In the genomic region with DNA sequence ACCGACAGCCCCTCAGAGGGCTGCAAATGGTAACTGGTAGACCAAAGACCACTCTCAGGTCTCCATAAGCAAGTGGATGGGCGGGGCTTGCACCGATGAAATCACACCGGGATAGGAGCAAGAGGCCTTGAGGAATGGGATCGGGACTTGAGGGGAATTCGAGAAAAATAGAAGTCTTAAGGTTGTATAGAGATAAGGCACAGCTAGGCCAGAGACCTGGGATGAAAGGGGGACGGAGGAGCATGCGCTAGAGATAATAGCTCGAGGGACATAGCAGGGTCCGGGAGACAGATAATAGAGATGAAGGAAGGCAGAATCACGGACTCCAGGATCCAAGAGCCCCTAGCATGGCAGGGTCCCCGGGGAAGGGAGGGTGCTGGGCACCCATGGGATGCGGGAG, we compare ENCODE assay signal across 8 mouse cellular contexts. TPM values are rescaled to one million over a fixed set of nuclear protein-coding genes. Genes with fewer than 3 reads are reported as not detected.
A peak's percentile ranks its signal among the peaks of the same experiment; 100 is the strongest.
DNase-seq lines count a peak whose midpoint lies in the region; ATAC-seq lines count a peak whose summit lies in the region.

No protein-coding gene starts in this region.

- peak overlapping the region; percentile 84 for H3K4me2 ChIP-seq in heart, embryonic 16.5 days (ENCODE audit: low read depth, low read length)
- H3K4me2 ChIP-seq in forebrain, embryonic 15.5 days (replicated peaks), result peak overlapping the region; percentile 90
- peak overlapping the region; percentile 96 for H3K4me2 ChIP-seq in liver, embryonic 15.5 days
- H3K4me2 ChIP-seq in stomach, embryonic 15.5 days, result peak overlapping the region; percentile 89

- DNase-seq in heart, adult 9 months (ENCODE audit: low spot score in 2 of 2), result no peak
- DNase-seq in R1 (ENCODE audit: low read depth, low spot score), result peak; percentile 77
- no peak for DNase-seq in urinary bladder, postnatal 10 days (ENCODE audit: low spot score)
- DNase-seq in ovary, postnatal 14 days (ENCODE audit: low spot score), result no peak

- ATAC-seq in heart, embryonic 16.5 days (replicated peaks; ENCODE audit: extremely low read depth, insufficient read depth, low FRiP score), result no peak
- 0 out of 2 replicates have a peak, but pooled peaks have one; percentile 3 for ATAC-seq in forebrain, embryonic 15.5 days (replicated peaks)
- ATAC-seq in liver, embryonic 15.5 days (ENCODE audit: insufficient read depth), result peak; percentile 32
- ATAC-seq in stomach, embryonic 15.5 days (ENCODE audit: insufficient read depth, low FRiP score, low read depth), result no peak; the same call in none of the 2 replicates

- no peaks in the 10 kb centered on the region for H3K27me3 ChIP-seq in heart, embryonic 16.5 days (ENCODE audit: control insufficient read depth, insufficient read depth, low read length)
- H3K27me3 ChIP-seq in forebrain, embryonic 15.5 days, result no peaks in the 10 kb centered on the region
- peaks cover 11% of the 10 kb centered on the region for H3K27me3 ChIP-seq in liver, embryonic 15.5 days
- no peaks in the 10 kb centered on the region for H3K27me3 ChIP-seq in stomach, embryonic 15.5 days (replicated peaks)

- H3K36me3 ChIP-seq in heart, embryonic 16.5 days (ENCODE audit: control insufficient read depth, insufficient read depth), result peaks cover 31% of the 10 kb centered on the region
- H3K36me3 ChIP-seq in forebrain, embryonic 15.5 days, result peaks cover 28% of the 10 kb centered on the region
- peaks cover 41% of the 10 kb centered on the region for H3K36me3 ChIP-seq in liver, embryonic 15.5 days (replicated peaks)
- peaks cover 21% of the 10 kb centered on the region for H3K36me3 ChIP-seq in stomach, embryonic 15.5 days

- peaks cover 17% of the 10 kb centered on the region for H3K4me1 ChIP-seq in heart, embryonic 16.5 days (ENCODE audit: control insufficient read depth, insufficient read depth, low read length)
- H3K4me1 ChIP-seq in forebrain, embryonic 15.5 days, result peaks cover 32% of the 10 kb centered on the region
- H3K4me1 ChIP-seq in liver, embryonic 15.5 days (replicated peaks), result peaks cover 34% of the 10 kb centered on the region
- H3K4me1 ChIP-seq in stomach, embryonic 15.5 days, result peaks cover 17% of the 10 kb centered on the region

- H3K4me3 ChIP-seq in heart, embryonic 16.5 days (ENCODE audit: low read length), result peak overlapping the region; percentile 83
- H3K4me3 ChIP-seq in forebrain, embryonic 15.5 days, result peak overlapping the region; percentile 73
- H3K4me3 ChIP-seq in liver, embryonic 15.5 days (replicated peaks), result peak overlapping the region; percentile 94
- H3K4me3 ChIP-seq in stomach, embryonic 15.5 days (replicated peaks), result peak overlapping the region; percentile 97

- no peaks in the 10 kb centered on the region for H3K9me3 ChIP-seq in heart, embryonic 16.5 days (replicated peaks; ENCODE audit: control insufficient read depth, low read length)
- no peaks in the 10 kb centered on the region for H3K9me3 ChIP-seq in forebrain, embryonic 15.5 days
- no peaks in the 10 kb centered on the region for H3K9me3 ChIP-seq in liver, embryonic 15.5 days (replicated peaks)
- H3K9me3 ChIP-seq in stomach, embryonic 15.5 days, result no peaks in the 10 kb centered on the region

- peak overlapping the region; percentile 98 for H3K27ac ChIP-seq in heart, embryonic 16.5 days (ENCODE audit: low read length)
- H3K27ac ChIP-seq in forebrain, embryonic 15.5 days (replicated peaks), result peak overlapping the region; percentile 94
- H3K27ac ChIP-seq in liver, embryonic 15.5 days (replicated peaks), result peak overlapping the region; percentile 96
- peak overlapping the region; percentile 95 for H3K27ac ChIP-seq in stomach, embryonic 15.5 days

- H3K9ac ChIP-seq in heart, embryonic 16.5 days (ENCODE audit: low read length), result peak overlapping the region; percentile 93
- H3K9ac ChIP-seq in forebrain, embryonic 15.5 days (replicated peaks), result peak overlapping the region; percentile 91
- peak overlapping the region; percentile 97 for H3K9ac ChIP-seq in liver, embryonic 15.5 days
- peak overlapping the region; percentile 90 for H3K9ac ChIP-seq in stomach, embryonic 15.5 days

- 2% methylated on average over 13 of the region's 13 CpGs for WGBS in heart, embryonic 16.5 days
- whole genome bisulfite sequencing in forebrain, embryonic 15.5 days, result under 1% methylated on average over 13 of the region's 13 CpGs
- 2% methylated on average over 13 of the region's 13 CpGs for WGBS in liver, embryonic 15.5 days (ENCODE audit: insufficient replicate concordance)
- WGBS in stomach, embryonic 15.5 days, result under 1% methylated on average over 13 of the region's 13 CpGs

RNA-seq across cellular contexts. Expression of a gene that starts 0.8 kb away (rescaled TPM):
- 172 and 176 TPM in 2 replicates for polyA plus RNA-seq in heart, embryonic 16.5 days (2015; fragmentation: Nextera tagmentation; extraction: Ambion mirVana)
- polyA plus RNA-seq in forebrain, embryonic 15.5 days (2015; fragmentation: Nextera tagmentation; extraction: Ambion mirVana), result 508 and 517 TPM in 2 replicates
- 111 and 117 TPM in 2 replicates for polyA plus RNA-seq in liver, embryonic 15.5 days (2015; fragmentation: Nextera tagmentation; extraction: Ambion mirVana)
- 229 and 235 TPM in 2 replicates for polyA plus RNA-seq in stomach, embryonic 15.5 days (2015; fragmentation: Nextera tagmentation; extraction: Ambion mirVana)

RNA-seq across cellular contexts. Expression of a gene that starts 10.8 kb away (rescaled TPM):
- polyA plus RNA-seq in heart, embryonic 16.5 days (2015; fragmentation: Nextera tagmentation; extraction: Ambion mirVana), result 21.8 and 27.5 TPM in 2 replicates
- polyA plus RNA-seq in forebrain, embryonic 15.5 days (2015; fragmentation: Nextera tagmentation; extraction: Ambion mirVana), result 355 and 373 TPM in 2 replicates
- polyA plus RNA-seq in liver, embryonic 15.5 days (2015; fragmentation: Nextera tagmentation; extraction: Ambion mirVana), result 9.2 and 9.6 TPM in 2 replicates
- polyA plus RNA-seq in stomach, embryonic 15.5 days (2015; fragmentation: Nextera tagmentation; extraction: Ambion mirVana), result 42.0 and 45.8 TPM in 2 replicates

RNA-seq across cellular contexts. Expression of a gene that starts 16.6 kb away (rescaled TPM):
- polyA plus RNA-seq in heart, embryonic 16.5 days (2015; fragmentation: Nextera tagmentation; extraction: Ambion mirVana), result 33.9 and 35.2 TPM in 2 replicates
- polyA plus RNA-seq in forebrain, embryonic 15.5 days (2015; fragmentation: Nextera tagmentation; extraction: Ambion mirVana), result 155 and 160 TPM in 2 replicates
- polyA plus RNA-seq in liver, embryonic 15.5 days (2015; fragmentation: Nextera tagmentation; extraction: Ambion mirVana), result 16.1 and 16.4 TPM in 2 replicates
- polyA plus RNA-seq in stomach, embryonic 15.5 days (2015; fragmentation: Nextera tagmentation; extraction: Ambion mirVana), result 29.6 and 32.2 TPM in 2 replicates

RNA-seq across cellular contexts. Expression of a gene that starts 16.6 kb away (rescaled TPM):
- polyA plus RNA-seq in heart, embryonic 16.5 days (2015; fragmentation: Nextera tagmentation; extraction: Ambion mirVana), result 0.26 and 0.39 TPM in 2 replicates
- 1.9 and 2.7 TPM in 2 replicates for polyA plus RNA-seq in forebrain, embryonic 15.5 days (2015; fragmentation: Nextera tagmentation; extraction: Ambion mirVana)
- 0.06 and 0.14 TPM in 2 replicates for polyA plus RNA-seq in liver, embryonic 15.5 days (2015; fragmentation: Nextera tagmentation; extraction: Ambion mirVana)
- 0.19 and 0.28 TPM in 2 replicates for polyA plus RNA-seq in stomach, embryonic 15.5 days (2015; fragmentation: Nextera tagmentation; extraction: Ambion mirVana)

RNA-seq across cellular contexts. Expression of a gene that starts 20.2 kb away (rescaled TPM):
- polyA plus RNA-seq in heart, embryonic 16.5 days (2015; fragmentation: Nextera tagmentation; extraction: Ambion mirVana), result 0.10 TPM in 1 of 2 replicates, not detected in the other
- not detected in 2 replicates for polyA plus RNA-seq in forebrain, embryonic 15.5 days (2015; fragmentation: Nextera tagmentation; extraction: Ambion mirVana)
- 14.3 and 16.4 TPM in 2 replicates for polyA plus RNA-seq in liver, embryonic 15.5 days (2015; fragmentation: Nextera tagmentation; extraction: Ambion mirVana)
- 0.59 and 0.95 TPM in 2 replicates for polyA plus RNA-seq in stomach, embryonic 15.5 days (2015; fragmentation: Nextera tagmentation; extraction: Ambion mirVana)

Comparison
In these comparisons a context has a peak if more than half of its experiments do, and no peak if none do; other contexts are left out.
1. ATAC-seq: peak in forebrain, embryonic 15.5 days (single experiment) and liver, embryonic 15.5 days (single experiment); none in heart, embryonic 16.5 days (single experiment) and stomach, embryonic 15.5 days (single experiment).
2. Peak in every context shown above with its lines, with median percentiles within 50 percentile points of each other: H3K27ac ChIP-seq, H3K4me2 ChIP-seq, H3K4me3 ChIP-seq and H3K9ac ChIP-seq.